Mouse (Mus musculus): ENCODE data around the gene Ptp4a2. TPM values are rescaled to one million over a fixed set of nuclear protein-coding genes. Genes with fewer than 3 reads are reported as not detected.

The Ptp4a2 gene
- polyA plus RNA-seq (2012; fragmentation: generic; extraction: Trizol): 10 to 100 TPM; 11.6 to 54.7 TPM

GRCm38 (mm10) chr4:129810798-129811604 is at the start of gene Ptp4a2:
Gene Ptp4a2, plus strand, starts transcription at chr4:129811219.

Other genes with a start within 250 kb of the Ptp4a2 start
- under 1 TPM; 0.12 to 0.33 TPM for gene Lck, start 237.6 kb upstream of the Ptp4a2 start, polyA plus RNA-seq (2012; fragmentation: generic; extraction: Trizol)
- gene Fam167b, start 232.7 kb upstream of the Ptp4a2 start, polyA plus RNA-seq (2012; fragmentation: generic; extraction: Trizol): under 1 TPM in 1 of 2 experiments, not detected in 1; 0.12 TPM
- 100 to 1,000 TPM; 267 to 601 TPM for gene Eif3i, start 210.6 kb upstream of the Ptp4a2 start, polyA plus RNA-seq (2012; fragmentation: generic; extraction: Trizol)
- 100 to 1,000 TPM; 192 to 203 TPM for gene Tmem234, start 210.6 kb upstream of the Ptp4a2 start, polyA plus RNA-seq (2012; fragmentation: generic; extraction: Trizol)
- gene Dcdc2b, start 197.0 kb upstream of the Ptp4a2 start, polyA plus RNA-seq (2012; fragmentation: generic; extraction: Trizol): under 1 TPM; 0.27 to 0.48 TPM
- 10 to 100 TPM in 1 of 2 experiments, 1 to 10 TPM in 1; 6.8 to 27.3 TPM for gene Iqcc, start 192.1 kb upstream of the Ptp4a2 start, polyA plus RNA-seq (2012; fragmentation: generic; extraction: Trizol)
- 10 to 100 TPM in 1 of 2 experiments, 1 to 10 TPM in 1; 8.4 to 46.3 TPM for gene Ccdc28b, start 187.3 kb upstream of the Ptp4a2 start, polyA plus RNA-seq (2012; fragmentation: generic; extraction: Trizol)
- 10 to 100 TPM in 1 of 2 experiments, 1 to 10 TPM in 1; 9.4 to 25.1 TPM for gene Txlna, start 170.2 kb upstream of the Ptp4a2 start, polyA plus RNA-seq (2012; fragmentation: generic; extraction: Trizol)
- 10 to 100 TPM in 1 of 2 experiments, 1 to 10 TPM in 1; 5.5 to 16.3 TPM for gene Kpna6, start 138.5 kb upstream of the Ptp4a2 start, polyA plus RNA-seq (2012; fragmentation: generic; extraction: Trizol)
- 10 to 100 TPM; 12.8 to 14.4 TPM for gene Tmem39b, start 114.4 kb upstream of the Ptp4a2 start, polyA plus RNA-seq (2012; fragmentation: generic; extraction: Trizol)
- gene Khdrbs1, start 68.9 kb upstream of the Ptp4a2 start, polyA plus RNA-seq (2012; fragmentation: generic; extraction: Trizol): 10 to 100 TPM; 10.8 to 54.5 TPM
- gene Spocd1, start 118.0 kb downstream of the Ptp4a2 start, polyA plus RNA-seq (2012; fragmentation: generic; extraction: Trizol): under 1 TPM; 0.01 to 0.08 TPM
- gene Adgrb2, start 173.7 kb downstream of the Ptp4a2 start, polyA plus RNA-seq (2012; fragmentation: generic; extraction: Trizol): 1 to 10 TPM in 1 of 2 experiments, under 1 TPM in 1; 0.33 to 3.1 TPM
- gene Col16a1, start 236.6 kb downstream of the Ptp4a2 start, polyA plus RNA-seq (2012; fragmentation: generic; extraction: Trizol): 100 to 1,000 TPM in 1 of 2 experiments, 10 to 100 TPM in 1; 25.8 to 136 TPM